Mouse (Mus musculus) WW6 (cell line): ENCODE results near the gene Cd163.

Experiments
- DNase-seq: peaks from one replicate; pipeline ENCODE4 v3.0.0-alpha.2; 2013; ENCODE audit warnings: low read depth, low spot score

The Cd163 gene

DNA sequence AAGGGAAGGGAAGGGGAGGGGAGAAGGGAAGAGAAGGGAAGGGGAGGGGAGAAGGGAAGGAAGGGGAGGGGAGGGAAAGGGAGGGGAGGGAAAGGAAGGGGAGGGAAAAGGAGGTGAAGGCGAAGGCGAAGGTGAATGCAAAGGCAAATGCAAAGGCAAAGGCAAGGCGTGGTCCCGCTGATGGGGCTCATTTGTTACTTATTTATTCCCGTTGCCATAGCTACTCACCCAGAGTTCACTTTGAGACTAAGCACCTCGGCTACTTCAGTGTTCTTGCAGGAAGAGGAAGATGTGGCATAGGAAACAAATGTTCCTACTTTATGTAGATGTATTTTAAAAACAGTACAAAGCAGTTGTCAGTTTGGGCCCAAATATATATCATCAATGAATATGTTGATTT lies 56.1 kb downstream of the Cd163 start:
- DNase-seq: peak; percentile 53

DNA sequence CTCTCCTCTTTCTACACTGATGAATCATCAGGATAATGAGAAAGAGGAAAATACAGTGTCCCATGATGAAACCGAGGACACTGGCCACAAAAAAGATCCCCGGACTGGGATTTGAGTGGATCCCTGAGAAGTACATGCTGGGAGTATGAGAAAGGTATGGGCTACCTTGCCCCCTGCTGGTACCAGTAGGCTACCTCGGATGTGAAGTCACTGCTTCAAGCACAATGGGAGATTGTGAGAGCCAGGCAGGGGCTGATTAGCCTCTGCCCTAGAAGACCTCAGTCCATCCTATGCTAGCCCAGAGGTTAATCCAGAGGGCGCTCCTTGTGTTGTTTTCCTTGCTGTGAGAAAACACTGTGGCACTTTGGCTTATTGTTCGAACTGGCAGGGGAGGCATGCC lies 59.9 kb downstream of the Cd163 start:
- no peak for DNase-seq

DNA sequence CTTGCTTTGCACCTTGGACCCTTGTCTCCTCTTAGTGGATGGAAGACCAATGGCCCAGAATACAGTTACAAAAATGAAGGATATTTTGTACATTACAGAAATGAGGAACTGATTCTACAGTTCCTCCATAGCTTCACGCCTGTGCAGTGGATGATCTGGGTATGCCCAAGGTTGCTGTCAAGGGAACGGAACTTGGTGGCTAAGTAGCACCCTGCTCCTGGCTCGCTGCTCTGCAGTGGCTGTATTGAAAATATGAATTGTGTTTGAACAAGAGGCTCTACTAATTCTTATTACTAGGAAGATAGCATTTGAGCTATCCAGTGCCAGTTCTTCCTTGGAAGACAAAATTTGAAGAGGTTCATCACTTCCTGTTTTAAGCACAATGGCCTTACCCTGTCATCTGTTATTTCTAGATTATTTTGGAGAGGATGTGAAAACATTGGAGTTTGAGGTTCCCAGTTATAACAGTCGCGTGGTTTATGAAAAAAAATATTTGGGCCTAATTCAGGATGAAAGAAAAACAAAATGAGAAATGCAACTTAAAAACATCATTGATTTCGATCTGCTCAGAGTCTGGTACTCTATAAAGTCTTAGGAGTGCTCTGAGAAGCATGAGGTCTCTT lies 69.2 kb downstream of the Cd163 start:
- DNase-seq: no peak

DNA sequence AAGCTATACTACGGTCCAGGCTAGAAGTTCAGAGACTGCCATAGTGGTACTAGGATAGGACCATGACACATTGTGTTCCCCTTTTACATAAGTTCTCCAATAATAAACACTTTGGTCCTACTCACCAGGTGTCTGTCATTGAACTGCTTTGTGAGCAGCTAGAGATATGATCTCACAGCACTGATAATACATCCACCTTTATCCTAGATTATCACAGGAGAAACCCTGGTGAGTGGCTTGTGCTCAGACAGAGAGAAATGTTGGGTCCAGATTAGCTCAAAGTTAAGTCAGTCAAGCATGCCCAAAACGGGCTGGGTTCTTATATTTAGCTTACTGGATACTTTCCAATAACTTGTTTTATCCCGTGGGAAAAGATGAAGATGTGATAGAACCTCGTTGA lies 70.2 kb downstream of the Cd163 start:
- no peak for DNase-seq

DNA sequence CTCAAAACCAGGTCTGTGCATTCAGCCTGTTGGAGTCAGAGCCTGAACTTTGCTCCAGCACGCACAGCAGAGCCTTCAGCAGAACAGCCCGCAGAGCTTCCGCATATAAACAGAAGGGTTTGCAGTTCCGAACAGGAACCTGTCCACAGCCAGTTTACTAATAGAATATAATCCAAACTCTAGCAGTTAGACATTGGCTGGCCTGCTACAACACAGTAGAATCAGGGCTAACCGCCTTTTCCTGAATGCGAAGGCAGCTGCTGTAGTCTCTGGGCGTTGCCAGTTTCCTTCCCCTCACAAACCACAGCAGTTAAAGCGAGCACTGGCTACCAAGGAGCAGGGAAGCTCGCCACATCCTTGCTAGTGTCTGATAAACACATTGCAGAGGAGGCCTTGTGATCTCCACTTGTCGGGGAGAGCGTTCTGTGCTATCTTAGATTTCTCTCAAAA lies 71.0 kb downstream of the Cd163 start:
- no peak for DNase-seq

DNA sequence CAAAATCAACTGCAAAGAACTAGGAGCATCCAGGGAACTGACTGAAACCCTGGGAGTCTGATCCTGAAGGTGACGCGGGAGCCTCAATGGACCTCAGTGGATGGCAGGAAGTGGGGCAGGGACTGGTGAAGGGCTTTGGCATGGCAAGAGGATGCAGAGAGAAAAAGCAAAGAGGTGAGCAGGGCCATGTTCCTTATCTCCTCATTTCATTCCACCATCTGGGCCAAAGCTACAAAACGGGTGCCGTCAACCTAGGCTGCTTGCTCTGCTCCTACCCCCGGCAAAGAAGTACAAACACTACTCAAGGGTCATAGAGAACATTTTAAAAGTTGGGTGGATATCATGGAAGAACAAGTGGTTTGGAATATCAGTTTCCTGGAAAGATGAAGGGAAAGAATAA lies 71.9 kb downstream of the Cd163 start:
- DNase-seq: no peak

DNA sequence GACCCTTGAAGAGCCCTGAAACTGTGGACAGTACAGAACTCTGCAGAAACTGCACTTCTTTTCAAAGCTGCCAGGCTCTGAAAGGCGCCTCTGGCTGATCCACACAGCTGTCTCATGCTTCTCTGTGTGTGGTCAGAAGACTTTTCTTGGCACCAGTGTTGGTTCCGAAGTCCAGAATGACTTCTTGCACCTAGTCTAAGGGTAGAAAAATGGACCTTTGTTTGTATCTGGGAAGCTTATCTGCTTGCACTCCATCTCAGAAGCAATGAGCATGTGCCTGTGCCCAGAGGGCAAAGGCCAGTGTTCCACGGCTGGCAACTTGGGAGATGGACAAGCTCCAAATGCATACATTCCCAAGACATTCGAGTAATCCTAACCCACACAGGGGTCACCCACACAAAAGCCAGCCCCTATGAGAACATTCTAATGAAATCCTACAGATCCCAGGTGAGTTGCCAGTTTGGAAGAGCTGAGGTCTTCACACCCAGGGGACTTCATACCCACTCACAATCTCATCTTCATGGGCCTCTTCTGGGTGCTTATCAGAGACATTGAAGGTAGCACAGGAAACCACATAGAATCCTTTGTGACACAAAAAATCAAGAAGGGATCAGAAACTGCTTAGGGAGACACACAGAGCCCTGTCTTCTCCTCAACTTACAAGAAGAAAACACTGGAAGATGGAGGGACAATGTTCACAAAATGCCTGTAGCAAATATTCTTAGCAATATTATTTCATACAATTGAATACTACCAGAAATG lies 73.2 kb downstream of the Cd163 start:
- DNase-seq: no peak

DNA sequence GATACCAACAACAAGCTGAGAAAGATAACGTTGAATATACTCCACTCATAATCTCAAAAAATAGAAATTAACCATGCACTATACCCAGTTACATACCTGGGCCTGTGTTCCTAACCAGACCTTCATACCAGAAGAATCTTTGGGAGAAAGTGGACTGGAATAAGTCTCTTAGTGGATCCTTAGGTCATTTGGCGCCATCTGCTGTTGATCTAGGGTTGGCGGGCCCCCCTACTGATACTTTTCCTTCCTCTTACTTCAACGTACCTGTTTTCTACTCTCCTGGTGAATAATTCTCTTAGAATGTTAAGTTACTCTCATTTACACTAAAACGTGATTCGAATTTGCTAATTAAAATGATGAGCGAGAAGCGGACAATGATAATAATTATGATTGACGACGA lies 74.9 kb downstream of the Cd163 start:
- DNase-seq: peak; percentile 38
